Comparison of ENCODE assay signal across 8 mouse cellular contexts in the genomic region with DNA sequence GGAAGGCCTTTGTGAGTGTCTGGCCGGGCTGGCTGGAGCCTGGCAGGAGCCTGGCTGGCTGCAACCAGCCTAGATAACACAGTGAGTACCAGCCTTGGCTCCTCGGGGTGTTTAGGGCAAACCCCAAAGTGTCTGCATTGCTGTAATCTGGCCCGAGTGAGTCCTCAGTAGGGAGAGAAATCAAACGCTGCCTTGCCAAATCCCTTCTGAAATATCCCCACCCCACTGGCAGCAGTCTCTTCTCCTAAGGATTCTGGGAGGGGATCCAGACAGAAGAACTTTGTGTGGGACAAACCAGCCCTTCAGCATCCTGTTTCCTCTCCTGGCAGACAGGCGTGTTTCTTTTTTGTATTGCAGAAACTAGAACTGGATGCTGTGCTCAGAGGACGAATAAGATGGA.
DNase-seq lines count a peak whose midpoint lies in the region; ATAC-seq and TF ChIP-seq lines count a peak whose summit lies in the region.

No protein-coding gene starts in this region.

- H3K4me3 ChIP-seq in forebrain, embryonic 15.5 days: no peak overlapping the region
- no peak overlapping the region for H3K4me3 ChIP-seq in heart, postnatal 0 days (ENCODE audit: low read depth, low read length)
- no peak overlapping the region for H3K4me3 ChIP-seq in left cerebral cortex, adult 2 months
- H3K4me3 ChIP-seq in midbrain, postnatal 0 days (ENCODE audit: low read depth, low read length): no peak overlapping the region

- intact Hi-C loops in left cerebral cortex, adult 2 months (cut with DNase I): loop anchor here (1.0 to 5.0 kb wide), 4 partner anchors 31 to 118 kb away; no protein-coding TSS in a partner anchor

- TF ChIP-seq POLR2A in brain, embryonic 14.5 days (IDR thresholded peaks at IDR 0.05; ENCODE audit: borderline replicate concordance, extremely low read depth, insufficient read depth, insufficient read length, poor library complexity, severe bottlenecking): no peak

- H3K9me3 ChIP-seq in forebrain, embryonic 15.5 days: no peaks in the 10 kb centered on the region
- no peaks in the 10 kb centered on the region for H3K9me3 ChIP-seq in heart, postnatal 0 days (replicated peaks; ENCODE audit: control insufficient read depth, low read length)
- no peaks in the 10 kb centered on the region for H3K9me3 ChIP-seq in midbrain, postnatal 0 days (ENCODE audit: low read length)

- no peaks in the 10 kb centered on the region for H3K36me3 ChIP-seq in forebrain, embryonic 15.5 days
- H3K36me3 ChIP-seq in heart, postnatal 0 days (replicated peaks; ENCODE audit: control insufficient read depth, insufficient read depth, low read length): no peaks in the 10 kb centered on the region
- H3K36me3 ChIP-seq in midbrain, postnatal 0 days (ENCODE audit: insufficient read depth, low read length): no peaks in the 10 kb centered on the region

- no peak overlapping the region for H3K9ac ChIP-seq in forebrain, embryonic 15.5 days (replicated peaks)
- H3K9ac ChIP-seq in heart, postnatal 0 days (replicated peaks; ENCODE audit: low read depth, low read length): no peak overlapping the region
- no peak overlapping the region for H3K9ac ChIP-seq in midbrain, postnatal 0 days (replicated peaks; ENCODE audit: low read length, poor library complexity, severe bottlenecking)

- no peak for TF ChIP-seq EP300 in heart, postnatal 0 days (IDR thresholded peaks at IDR 0.05; ENCODE audit: low read depth)

- peaks cover 13% of the 10 kb centered on the region for H3K4me1 ChIP-seq in forebrain, embryonic 15.5 days
- no peaks in the 10 kb centered on the region for H3K4me1 ChIP-seq in heart, postnatal 0 days (ENCODE audit: control insufficient read depth, insufficient read depth)
- no peaks in the 10 kb centered on the region for H3K4me1 ChIP-seq in midbrain, postnatal 0 days (ENCODE audit: insufficient read depth, low read length)

- peak; percentile 87 for ATAC-seq in forebrain, embryonic 15.5 days (replicated peaks)
- 0 out of 2 replicates have a peak, but pooled peaks have one; percentile 36 for ATAC-seq in heart, postnatal 0 days (ENCODE audit: insufficient read depth, low read depth)
- ATAC-seq in midbrain, postnatal 0 days (ENCODE audit: low FRiP score): peak; percentile 68

- no peaks in the 10 kb centered on the region for H3K27me3 ChIP-seq in forebrain, embryonic 15.5 days
- no peaks in the 10 kb centered on the region for H3K27me3 ChIP-seq in heart, postnatal 0 days (ENCODE audit: control insufficient read depth, insufficient read depth, low read length)
- H3K27me3 ChIP-seq in midbrain, postnatal 0 days (ENCODE audit: insufficient read depth, low read length): no peaks in the 10 kb centered on the region

- DNase-seq in 3T3-L1 (ENCODE audit: low read depth, low spot score): peak; percentile 42
- peak; percentile 91 for DNase-seq in brain, embryonic 14.5 days (ENCODE audit: low read depth)
- DNase-seq in heart, postnatal 0 days (ENCODE audit: low spot score): peak; percentile 57
- peak; percentile 47 to 56 for DNase-seq in left cerebral cortex, adult 2 months (ENCODE audit: extremely low spot score in 1 of 2, low spot score in 2 of 2)
- DNase-seq in midbrain, postnatal 0 days (ENCODE audit: low spot score): peak; percentile 91
- DNase-seq in urinary bladder, postnatal 4 days (ENCODE audit: low spot score in 2 of 2): peak; percentile 41 to 61
- DNase-seq in thymus, postnatal 0 days (ENCODE audit: low spot score): no peak

- H3K27ac ChIP-seq in forebrain, embryonic 15.5 days (replicated peaks): peak overlapping the region; percentile 79
- H3K27ac ChIP-seq in heart, postnatal 0 days (ENCODE audit: low read depth): 0 out of 2 replicates have a peak overlapping the region, but pooled peaks have one; percentile 30
- peak overlapping the region; percentile 76 for H3K27ac ChIP-seq in left cerebral cortex, adult 2 months
- H3K27ac ChIP-seq in midbrain, postnatal 0 days (ENCODE audit: low read depth, low read length): peak overlapping the region; percentile 47; the same call in 1 of the 2 replicates

- H3K4me2 ChIP-seq in forebrain, embryonic 15.5 days (replicated peaks): no peak overlapping the region
- no peak overlapping the region; the same call in 1 of the 2 replicates for H3K4me2 ChIP-seq in heart, postnatal 0 days (ENCODE audit: low read depth, low read length)
- H3K4me2 ChIP-seq in midbrain, postnatal 0 days (ENCODE audit: low read depth, low read length, poor library complexity, severe bottlenecking): no peak overlapping the region

- 5% methylated on average over 6 of the region's 6 CpGs for WGBS in forebrain, embryonic 15.5 days
- WGBS in heart, postnatal 0 days: 10% methylated on average over 6 of the region's 6 CpGs
- 7% methylated on average over 6 of the region's 6 CpGs for WGBS in midbrain, postnatal 0 days

- TF ChIP-seq CTCF in brain, embryonic 14.5 days (IDR thresholded peaks at IDR 0.05; ENCODE audit: borderline replicate concordance, extremely low read depth, insufficient read depth, insufficient read length): no peak
- TF ChIP-seq CTCF in heart, postnatal 0 days (IDR thresholded peaks at IDR 0.05; ENCODE audit: low read depth): no peak
- TF ChIP-seq CTCF in left cerebral cortex, adult 2 months (IDR thresholded peaks at IDR 0.05): no peak
- no peak for TF ChIP-seq CTCF in midbrain, postnatal 0 days (IDR thresholded peaks at IDR 0.05)

Comparison
In these comparisons a context has a peak if more than half of its experiments do, and no peak if none do; other contexts are left out.
1. ATAC-seq: peak in every context shown above with its lines; median percentile 87 in forebrain, embryonic 15.5 days; 68 in midbrain, postnatal 0 days; 36 in heart, postnatal 0 days.